Comparison of ENCODE assay signal across 8 mouse cellular contexts in genomic region chr6:122810022-122810614, GRCm38 (mm10). TPM values are rescaled to one million over a fixed set of nuclear protein-coding genes. Genes with fewer than 3 reads are reported as not detected.
DNase-seq lines count a peak whose midpoint lies in the region; ATAC-seq and TF ChIP-seq lines count a peak whose summit lies in the region.

No protein-coding gene starts in this region.

- peaks cover 12% of the 10 kb centered on the region for H3K4me1 ChIP-seq in forebrain, embryonic 15.5 days
- H3K4me1 ChIP-seq in liver, embryonic 13.5 days (replicated peaks): peaks cover 34% of the 10 kb centered on the region
- no peaks in the 10 kb centered on the region; the same call in 1 of the 2 replicates for H3K4me1 ChIP-seq in stomach, postnatal 0 days (replicated peaks; ENCODE audit: control insufficient read depth, insufficient read depth)

- peak overlapping the region; percentile 79 for H3K9ac ChIP-seq in forebrain, embryonic 15.5 days (replicated peaks)
- H3K9ac ChIP-seq in liver, embryonic 13.5 days: peak overlapping the region; percentile 75
- H3K9ac ChIP-seq in stomach, postnatal 0 days (ENCODE audit: low read length): peak overlapping the region; percentile 59

- DNase-seq in layer of hippocampus, adult 9-11 months: peak; percentile 31
- DNase-seq in layer of hippocampus, adult 9-10 months (ENCODE audit: low spot score): no peak
- DNase-seq in NIH3T3 (ENCODE audit: low read depth): peak; percentile 80
- DNase-seq in liver, embryonic 13.5 days: no peak
- no peak for DNase-seq in stomach, postnatal 0 days (ENCODE audit: low spot score)
- no peak for DNase-seq in left cerebral cortex, postnatal 10 days (ENCODE audit: extremely low spot score in 1 of 2, low spot score in 2 of 2)
- no peak for DNase-seq in urinary bladder, postnatal 36 days (ENCODE audit: low spot score in 2 of 2)

- H3K4me3 ChIP-seq in forebrain, embryonic 15.5 days: peak overlapping the region; percentile 74
- H3K4me3 ChIP-seq in liver, embryonic 13.5 days (replicated peaks): peak overlapping the region; percentile 73
- H3K4me3 ChIP-seq in stomach, postnatal 0 days (ENCODE audit: low read depth, low read length): peak overlapping the region; percentile 46

- peak; percentile 9; the same call in 1 of the 2 replicates for TF ChIP-seq CTCF in stomach, postnatal 0 days (IDR thresholded peaks at IDR 0.05; ENCODE audit: low read depth)

- intact Hi-C loops in left cerebral cortex, postnatal 10 days (cut with DNase I): no loop called here

- H3K27ac ChIP-seq in forebrain, embryonic 15.5 days (replicated peaks): peak overlapping the region; percentile 98
- H3K27ac ChIP-seq in liver, embryonic 13.5 days: peak overlapping the region; percentile 100
- H3K27ac ChIP-seq in stomach, postnatal 0 days (replicated peaks): peak overlapping the region; percentile 92

- no peaks in the 10 kb centered on the region for H3K36me3 ChIP-seq in forebrain, embryonic 15.5 days
- no peaks in the 10 kb centered on the region for H3K36me3 ChIP-seq in liver, embryonic 13.5 days
- no peaks in the 10 kb centered on the region for H3K36me3 ChIP-seq in stomach, postnatal 0 days (ENCODE audit: control insufficient read depth, insufficient read depth, low read length)

- TF ChIP-seq EP300 in stomach, postnatal 0 days (optimal IDR thresholded peaks at IDR 0.05): no peak

- no peaks in the 10 kb centered on the region for H3K27me3 ChIP-seq in forebrain, embryonic 15.5 days
- H3K27me3 ChIP-seq in liver, embryonic 13.5 days: no peaks in the 10 kb centered on the region
- H3K27me3 ChIP-seq in stomach, postnatal 0 days (ENCODE audit: control insufficient read depth, insufficient read depth, low read length): no peaks in the 10 kb centered on the region

- 2% methylated on average over 11 of the region's 11 CpGs for WGBS in forebrain, embryonic 15.5 days
- WGBS in liver, embryonic 13.5 days (ENCODE audit: insufficient replicate concordance): 2% methylated on average over 11 of the region's 11 CpGs
- 2% methylated on average over 11 of the region's 11 CpGs for WGBS in stomach, postnatal 0 days

- no peaks in the 10 kb centered on the region for H3K9me3 ChIP-seq in forebrain, embryonic 15.5 days
- no peaks in the 10 kb centered on the region for H3K9me3 ChIP-seq in liver, embryonic 13.5 days (replicated peaks)
- no peaks in the 10 kb centered on the region for H3K9me3 ChIP-seq in stomach, postnatal 0 days (ENCODE audit: control insufficient read depth, low read length)

- H3K4me2 ChIP-seq in forebrain, embryonic 15.5 days (replicated peaks): peak overlapping the region; percentile 74
- peak overlapping the region; percentile 75 for H3K4me2 ChIP-seq in liver, embryonic 13.5 days
- peak overlapping the region; percentile 55 for H3K4me2 ChIP-seq in stomach, postnatal 0 days (replicated peaks; ENCODE audit: low read depth)

- ATAC-seq in forebrain, embryonic 15.5 days (replicated peaks): peak; percentile 3; the same call in 1 of the 2 replicates
- no peak for ATAC-seq in liver, embryonic 13.5 days (ENCODE audit: low read depth)
- no peak for ATAC-seq in stomach, postnatal 0 days (ENCODE audit: low FRiP score, low TSS enrichment)

RNA-seq across cellular contexts. Expression of gene Slc2a3, which starts 8.7 kb away (rescaled TPM):
- 19.9 and 20.5 TPM in 2 replicates for polyA plus RNA-seq in forebrain, embryonic 15.5 days (2015; fragmentation: Nextera tagmentation; extraction: Ambion mirVana)
- 18.6 and 21.4 TPM in 2 replicates for polyA plus RNA-seq in liver, embryonic 13.5 days (2015; fragmentation: Nextera tagmentation; extraction: Ambion mirVana)
- 3.3 and 4.0 TPM in 2 replicates for polyA plus RNA-seq in stomach, postnatal 0 days (2015; fragmentation: Nextera tagmentation; extraction: Ambion mirVana)
- total RNA-seq in left cerebral cortex, postnatal 10 days (2021): 100 to 1,000 TPM; 127 to 133 TPM

RNA-seq across cellular contexts. Expression of gene Foxj2, which starts 9.6 kb away (rescaled TPM):
- polyA plus RNA-seq in forebrain, embryonic 15.5 days (2015; fragmentation: Nextera tagmentation; extraction: Ambion mirVana): 6.4 and 6.8 TPM in 2 replicates
- polyA plus RNA-seq in liver, embryonic 13.5 days (2015; fragmentation: Nextera tagmentation; extraction: Ambion mirVana): 1.0 and 1.2 TPM in 2 replicates
- polyA plus RNA-seq in stomach, postnatal 0 days (2015; fragmentation: Nextera tagmentation; extraction: Ambion mirVana): 3.0 and 3.5 TPM in 2 replicates
- total RNA-seq in left cerebral cortex, postnatal 10 days (2021): 10 to 100 TPM; 26.7 to 30.3 TPM

RNA-seq across cellular contexts. Expression of gene C3ar1, which starts 45.8 kb away (rescaled TPM):
- polyA plus RNA-seq in forebrain, embryonic 15.5 days (2015; fragmentation: Nextera tagmentation; extraction: Ambion mirVana): 0.89 and 1.3 TPM in 2 replicates
- polyA plus RNA-seq in liver, embryonic 13.5 days (2015; fragmentation: Nextera tagmentation; extraction: Ambion mirVana): 1.1 and 1.3 TPM in 2 replicates
- 2.4 and 2.5 TPM in 2 replicates for polyA plus RNA-seq in stomach, postnatal 0 days (2015; fragmentation: Nextera tagmentation; extraction: Ambion mirVana)
- total RNA-seq in left cerebral cortex, postnatal 10 days (2021): under 1 TPM; 0.89 to 0.97 TPM

Comparison
In these comparisons a context has a peak if more than half of its experiments do, and no peak if none do; other contexts are left out.
1. DNase-seq: peak in layer of hippocampus, adult 9-11 months (single experiment) and NIH3T3 (single experiment); none in layer of hippocampus, adult 9-10 months (single experiment), liver, embryonic 13.5 days (single experiment), stomach, postnatal 0 days (single experiment), left cerebral cortex, postnatal 10 days (0 of 2) and urinary bladder, postnatal 36 days (0 of 2).
2. Peak in every context shown above with its lines, with median percentiles within 50 percentile points of each other: H3K27ac ChIP-seq, H3K4me2 ChIP-seq, H3K4me3 ChIP-seq and H3K9ac ChIP-seq.